Mouse (Mus musculus) embryonic facial prominence, embryonic 14.5 days (tissue): ENCODE measurements at regions not wholly inside any gene's neighbourhood (a gene's known extent, or its start where the extent isn't known, plus 50 kb on each side); places are given as distances from the start of the nearest gene placed in this dataset.

ENCODE experiments used
- ATAC-seq: fragments of 200-750 bp; cut with Nextera tagmentation; 2 replicates; pipeline ENCODE4 v1.8.0; 2017; ENCODE audit warnings: low read depth, moderate number of reproducible peaks, moderate TSS enrichment
- DNase-seq: peaks from one replicate; pipeline ENCODE4 v3.0.0-alpha.2; 2015; ENCODE audit warnings: low spot score
- H3K27ac ChIP-seq: fragments of 300-500 bp; sonication (generic); replicated peaks from 2 replicates; pipeline ENCODE4 v1.5.1; 2014; ENCODE audit warnings: low read depth, mild to moderate bottlenecking, low read length, moderate library complexity
- H3K27me3 ChIP-seq: fragments of 300-500 bp; sonication (generic); replicated peaks from 2 replicates; pipeline ENCODE4 v1.6.1; 2014; ENCODE audit warnings: low read length; ENCODE audit not compliant: control insufficient read depth, insufficient read depth
- H3K36me3 ChIP-seq: fragments of 300-500 bp; sonication (generic); 2 replicates; pipeline ENCODE4 v1.6.1; 2014; ENCODE audit warnings: low read length, mixed read lengths; ENCODE audit not compliant: control insufficient read depth, insufficient read depth
- H3K4me1 ChIP-seq: fragments of 300-500 bp; sonication (generic); 2 replicates; pipeline ENCODE4 v1.6.1; 2014; ENCODE audit warnings: antibody characterized with exemption, low read length; ENCODE audit not compliant: control insufficient read depth, insufficient read depth
- H3K4me2 ChIP-seq: fragments of 300-500 bp; sonication (generic); 2 replicates; pipeline ENCODE4 v1.6.1; 2014; ENCODE audit warnings: low read depth, mild to moderate bottlenecking, low read length, moderate library complexity, mixed read lengths
- H3K4me3 ChIP-seq: fragments of 300-500 bp; sonication (generic); 2 replicates; pipeline ENCODE4 v1.5.1; 2014; ENCODE audit warnings: low read depth, mild to moderate bottlenecking, low read length
- H3K9ac ChIP-seq: fragments of 300-500 bp; sonication (generic); 2 replicates; pipeline ENCODE4 v1.6.1; 2014; ENCODE audit warnings: low read depth, mild to moderate bottlenecking, low read length, moderate library complexity, mixed read lengths
- H3K9me3 ChIP-seq: fragments of 300-500 bp; sonication (generic); 2 replicates; pipeline ENCODE4 v1.6.1; 2016; ENCODE audit warnings: low read length; ENCODE audit not compliant: control insufficient read depth
- WGBS: fragments of 180-500 bp; shearing (Covaris S2); extraction: QIAGEN DNeasy Blood & Tissue Kit; methylation state at CpG from one replicate; pipeline ENCODE4 v1.1.7; 2014; 5-methylcytosine and 5-hydroxymethylcytosine counted together

DNA sequence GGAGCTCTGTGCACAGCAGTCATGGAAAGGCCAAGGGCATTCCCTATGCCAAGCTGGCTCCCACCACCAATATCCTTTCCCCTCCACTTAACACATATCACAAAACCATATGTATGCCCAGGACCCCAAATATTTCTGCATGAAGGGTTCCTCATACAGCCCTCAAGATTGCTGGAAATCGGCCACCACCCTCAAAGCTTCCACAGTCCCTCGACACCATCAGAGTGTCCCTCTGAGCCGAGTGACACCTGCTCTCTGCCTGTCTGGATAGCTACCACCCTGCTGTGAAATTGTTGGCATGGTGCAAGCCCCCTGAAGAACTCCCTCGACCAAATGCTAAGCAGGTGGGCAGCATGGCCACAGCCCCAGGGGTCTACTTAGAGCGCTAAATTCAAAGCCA is 869.2 kb downstream of the Zfp704 start:
- no peak for DNase-seq
- Histone ChIP-seq H3K27me3 (no peaks in the 10 kb centered on the region), H3K36me3 (no peaks in the 10 kb centered on the region), H3K9ac (no peak overlapping the region), H3K4me1 (peaks cover 5% of the 10 kb centered on the region; the same call in 1 of the 2 replicates), H3K27ac (no peak overlapping the region), H3K4me2 (no peak overlapping the region), H3K9me3 (no peaks in the 10 kb centered on the region), H3K4me3 (no peak overlapping the region)
- no peak for ATAC-seq
- WGBS: 74% methylated on average over 5 of the region's 5 CpGs

DNA sequence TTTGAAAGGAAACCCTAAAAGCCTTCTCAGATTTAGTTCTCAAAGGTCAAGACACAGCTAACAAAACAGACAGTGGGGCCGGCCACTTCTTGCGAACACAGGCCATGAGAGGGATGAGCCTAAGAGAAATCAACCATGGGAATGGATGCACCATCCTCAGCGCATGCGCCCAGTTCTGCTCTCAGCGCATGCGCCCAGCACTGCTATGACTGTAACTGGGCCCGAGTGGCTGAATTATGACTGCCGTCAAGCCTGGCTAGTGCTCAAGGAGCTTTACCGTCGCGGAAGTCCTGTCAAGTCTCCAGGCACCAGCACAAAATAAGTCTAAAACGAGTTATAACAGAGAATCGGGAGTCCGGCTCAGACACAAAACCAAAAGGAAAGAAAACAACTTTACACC is 870.6 kb downstream of the Zfp704 start:
- Histone ChIP-seq H3K36me3 (no peaks in the 10 kb centered on the region), H3K9me3 (no peaks in the 10 kb centered on the region), H3K27ac (no peak overlapping the region), H3K4me3 (no peak overlapping the region), H3K4me2 (no peak overlapping the region), H3K27me3 (no peaks in the 10 kb centered on the region), H3K9ac (no peak overlapping the region), H3K4me1 (peaks cover 5% of the 10 kb centered on the region; the same call in 1 of the 2 replicates)
- 84% methylated on average over 14 of the region's 14 CpGs for WGBS
- ATAC-seq: no peak
- DNase-seq: no peak

DNA sequence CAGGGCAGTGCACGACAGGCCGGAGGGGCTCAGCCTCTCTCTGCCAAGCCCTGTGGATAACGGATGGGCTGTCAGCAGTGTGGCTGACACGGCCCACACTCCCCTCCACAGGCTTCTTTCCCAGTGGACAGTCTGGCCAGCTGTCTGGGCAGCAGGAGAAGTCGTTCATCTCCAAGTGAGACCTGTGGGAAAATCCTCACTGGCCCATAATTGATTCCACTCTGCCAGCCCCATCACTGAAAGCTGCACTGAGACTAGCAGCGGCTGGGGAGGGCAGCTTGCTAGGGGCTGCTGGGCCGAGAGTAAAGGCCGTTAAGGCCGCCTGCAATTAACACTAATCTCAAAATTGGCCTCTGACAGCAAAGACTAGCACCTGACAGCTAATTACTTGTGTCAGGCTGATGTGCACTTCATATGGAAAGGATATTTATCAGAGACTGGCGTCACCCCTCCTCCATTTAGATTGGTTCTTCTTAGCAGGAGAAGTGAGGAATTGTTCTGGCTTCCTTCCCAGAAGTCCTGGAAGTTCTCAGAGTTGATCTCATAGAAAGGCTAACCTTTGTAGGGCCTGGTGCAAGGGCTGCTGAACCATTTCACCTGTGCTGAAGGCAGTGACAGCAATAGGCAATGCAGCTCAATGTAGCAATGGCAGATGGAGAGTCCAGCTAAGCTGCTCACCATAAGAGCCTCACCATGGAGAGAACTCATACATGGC is 873.5 kb downstream of the Zfp704 start:
- DNase-seq: peak; percentile 75
- Histone ChIP-seq H3K4me2 (no peak overlapping the region), H3K9ac (no peak overlapping the region), H3K27me3 (no peaks in the 10 kb centered on the region), H3K4me1 (peaks cover 5% of the 10 kb centered on the region; the same call in 1 of the 2 replicates), H3K27ac (peak overlapping the region; percentile 39; the same call in 1 of the 2 replicates), H3K9me3 (no peaks in the 10 kb centered on the region), H3K36me3 (no peaks in the 10 kb centered on the region), H3K4me3 (no peak overlapping the region)
- 27% methylated on average over 10 of the region's 10 CpGs for WGBS
- peak; percentile 75 for ATAC-seq

DNA sequence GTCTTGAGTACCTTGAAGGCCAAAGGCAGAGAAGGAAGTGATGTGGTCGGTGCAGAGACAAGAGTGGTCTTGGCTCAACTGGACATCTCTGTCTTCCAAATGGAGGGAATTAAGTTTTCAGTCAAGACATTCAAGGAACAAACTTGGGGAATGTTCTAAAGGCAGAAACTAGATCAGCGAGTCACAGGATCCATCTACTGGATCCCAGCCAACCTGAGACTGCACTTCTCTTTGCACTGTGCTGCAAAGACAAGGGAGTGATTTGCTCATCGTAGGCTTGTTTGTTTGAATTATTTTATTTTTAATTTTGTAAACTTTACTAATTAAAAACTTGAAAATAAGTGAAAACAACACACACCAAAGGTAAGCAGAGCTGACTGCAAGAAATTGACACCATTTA is 875.8 kb downstream of the Zfp704 start:
- WGBS: 57% methylated on average over 3 of the region's 3 CpGs
- no peak overlapping the region for H3K9ac ChIP-seq
- no peaks in the 10 kb centered on the region for H3K36me3 ChIP-seq
- no peak overlapping the region for H3K4me2 ChIP-seq
- ATAC-seq (no peak), DNase-seq (peak; percentile 55)
- peaks cover 5% of the 10 kb centered on the region; the same call in 1 of the 2 replicates for H3K4me1 ChIP-seq
- H3K27ac ChIP-seq: no peak overlapping the region
- H3K27me3 ChIP-seq: no peaks in the 10 kb centered on the region
- H3K9me3 ChIP-seq: no peaks in the 10 kb centered on the region
- H3K4me3 ChIP-seq: no peak overlapping the region

DNA sequence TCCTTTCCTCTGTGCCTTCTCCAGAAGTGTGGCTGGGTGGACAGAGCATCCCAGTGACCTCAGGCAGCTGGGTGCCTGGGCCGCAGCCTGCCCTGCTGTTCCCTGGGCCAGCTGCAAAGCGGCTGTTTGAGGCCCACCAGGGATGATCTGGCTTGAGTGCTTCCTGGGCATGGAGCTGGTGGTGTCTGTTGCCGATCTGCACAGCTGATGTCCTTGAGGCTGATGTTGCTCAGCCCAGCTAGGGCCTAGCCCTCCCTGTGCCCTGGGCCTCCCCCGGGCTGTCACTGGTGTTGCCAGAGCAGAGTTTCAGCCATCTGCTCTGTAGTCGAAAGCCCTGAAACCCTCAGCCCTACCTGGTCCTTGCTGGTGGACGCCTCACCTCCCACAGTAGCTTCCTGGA is 878.5 kb downstream of the Zfp704 start:
- Histone ChIP-seq H3K9ac (no peak overlapping the region), H3K9me3 (no peaks in the 10 kb centered on the region), H3K4me3 (no peak overlapping the region), H3K4me1 (peaks cover 5% of the 10 kb centered on the region; the same call in 1 of the 2 replicates), H3K4me2 (no peak overlapping the region), H3K36me3 (no peaks in the 10 kb centered on the region), H3K27me3 (no peaks in the 10 kb centered on the region), H3K27ac (no peak overlapping the region)
- WGBS: 74% methylated on average over 6 of the region's 6 CpGs
- DNase-seq (no peak), ATAC-seq (peak; percentile 23; the same call in 1 of the 2 replicates)

DNA sequence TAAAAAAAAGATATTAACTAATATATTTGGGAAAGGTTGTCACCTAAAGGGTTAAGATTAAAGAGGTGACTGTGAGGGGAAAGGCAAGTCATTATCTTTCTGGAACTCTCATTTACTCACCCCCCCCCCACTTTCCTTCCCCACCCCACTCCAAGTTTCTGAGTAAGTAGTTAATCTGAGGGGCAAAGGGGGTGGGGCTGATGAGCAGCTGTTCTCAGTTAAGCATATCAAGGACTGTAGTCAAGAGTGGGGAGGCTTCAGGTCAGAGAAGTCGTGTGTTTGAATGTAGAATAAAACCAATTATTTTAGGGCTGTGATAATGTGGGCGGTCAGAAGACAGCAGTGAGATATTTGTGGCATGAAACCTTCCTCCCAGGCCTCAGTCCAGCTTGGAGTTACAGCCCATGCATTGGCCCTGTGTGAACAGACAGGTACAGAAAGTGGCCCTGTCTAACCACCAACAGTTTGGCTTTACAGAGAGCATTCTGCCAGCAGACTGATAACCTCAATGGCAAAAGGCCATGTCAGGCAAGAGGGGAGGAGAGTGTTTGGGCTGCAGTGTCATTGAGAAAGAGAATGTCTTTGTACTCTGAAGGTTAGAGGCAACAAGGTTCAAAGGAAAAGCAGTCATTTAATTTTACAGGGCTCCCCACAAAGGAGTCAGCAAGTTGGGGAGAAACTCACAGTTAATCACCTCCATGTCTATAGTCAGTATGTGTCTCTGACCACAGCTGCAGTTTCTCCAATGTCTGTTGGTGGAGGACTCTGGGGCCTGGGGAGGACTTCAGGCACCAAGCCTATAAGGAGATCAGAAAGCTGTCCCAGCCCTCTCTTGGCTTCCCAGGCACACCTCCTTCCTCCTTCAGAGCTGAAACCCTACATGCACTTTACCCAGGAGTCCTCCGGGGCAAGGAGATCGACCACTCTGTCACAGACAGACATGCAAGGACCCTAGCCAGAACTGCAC is 888.0 kb downstream of the Zfp704 start:
- Histone ChIP-seq H3K4me1 (peaks cover 16% of the 10 kb centered on the region), H3K27ac (no peak overlapping the region), H3K36me3 (no peaks in the 10 kb centered on the region), H3K9ac (no peak overlapping the region), H3K4me3 (no peak overlapping the region), H3K27me3 (no peaks in the 10 kb centered on the region), H3K4me2 (no peak overlapping the region), H3K9me3 (no peaks in the 10 kb centered on the region)
- DNase-seq (no peak), ATAC-seq (no peak)
- 47% methylated on average over 4 of the region's 4 CpGs for WGBS

DNA sequence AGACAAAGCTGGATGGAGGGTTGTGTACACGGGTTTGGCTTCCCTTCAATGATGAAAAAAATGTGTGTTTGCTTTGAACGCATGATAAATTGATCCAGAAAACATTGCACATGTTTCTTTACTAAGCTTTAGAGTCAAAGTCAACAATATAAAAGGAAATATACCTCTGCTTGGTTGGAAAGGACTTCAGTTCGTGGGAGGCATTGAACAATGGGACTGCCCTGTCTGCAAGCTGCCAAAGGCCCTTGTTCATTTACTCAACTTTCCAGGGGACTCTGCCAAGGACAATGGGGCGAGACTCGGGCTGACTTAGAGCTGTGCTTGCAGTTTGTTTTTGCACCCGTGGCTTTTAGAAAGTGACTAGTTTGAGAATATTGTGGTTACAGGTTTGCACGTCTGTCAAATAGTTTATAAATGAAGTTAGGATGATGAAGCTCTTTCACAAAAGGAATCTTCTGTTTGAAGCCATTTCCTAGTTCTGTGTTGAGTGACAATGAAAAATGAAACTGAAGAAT is 889.2 kb downstream of the Zfp704 start:
- Histone ChIP-seq H3K36me3 (no peaks in the 10 kb centered on the region), H3K4me2 (no peak overlapping the region), H3K4me1 (peaks cover 28% of the 10 kb centered on the region), H3K27me3 (no peaks in the 10 kb centered on the region), H3K9ac (no peak overlapping the region), H3K4me3 (no peak overlapping the region), H3K9me3 (no peaks in the 10 kb centered on the region), H3K27ac (no peak overlapping the region)
- ATAC-seq (no peak), DNase-seq (no peak)
- WGBS: 61% methylated on average over 7 of the region's 7 CpGs

DNA sequence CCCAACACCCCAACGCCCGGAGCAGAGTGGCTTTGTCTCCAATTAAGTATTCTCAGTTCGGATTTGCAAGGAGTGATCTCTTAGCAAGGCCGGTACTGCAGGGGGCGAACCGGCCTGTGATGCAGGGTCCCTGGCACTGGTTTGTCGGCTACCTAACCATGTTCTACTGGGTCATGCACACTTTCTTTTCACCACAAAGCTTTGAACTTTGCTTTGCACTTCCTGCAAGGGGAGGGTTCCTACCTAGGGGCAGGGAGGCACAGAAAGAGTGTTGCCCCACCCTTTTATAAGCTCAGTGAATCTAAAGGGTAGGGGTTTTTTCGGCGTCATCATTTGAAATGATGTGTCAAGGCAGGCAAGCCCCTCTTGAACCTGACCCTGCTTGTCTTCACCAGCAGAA is 891.7 kb downstream of the Zfp704 start:
- Histone ChIP-seq H3K4me2 (peak overlapping the region; percentile 65), H3K27ac (peak overlapping the region; percentile 66), H3K36me3 (no peaks in the 10 kb centered on the region), H3K4me1 (peaks cover 28% of the 10 kb centered on the region), H3K27me3 (no peaks in the 10 kb centered on the region), H3K4me3 (no peak overlapping the region), H3K9me3 (no peaks in the 10 kb centered on the region), H3K9ac (no peak overlapping the region)
- ATAC-seq: no peak
- DNase-seq: no peak
- 12% methylated on average over 9 of the region's 9 CpGs for WGBS
